Mouse (Mus musculus) megakaryocyte, embryonic 14.5 days (primary cell): ENCODE results near the gene Oaz3. TPM values are rescaled to one million over a fixed set of nuclear protein-coding genes. Genes with fewer than 3 reads are reported as not detected.

Experiments used
- H3K27me3 ChIP-seq: replicated peaks from 2 replicates; pipeline ENCODE3; 2012; ENCODE audit warnings: inconsistent platforms
- H3K36me3 ChIP-seq: replicated peaks from 2 replicates; pipeline ENCODE3; 2012; ENCODE audit warnings: low read length, inconsistent platforms, mixed read lengths
- H3K4me1 ChIP-seq: 2 replicates; pipeline ENCODE4 v1.6.1; 2012; ENCODE audit warnings: inconsistent platforms
- H3K4me3 ChIP-seq: replicated peaks from 2 replicates; pipeline ENCODE3; 2012; ENCODE audit warnings: moderate library complexity, mild to moderate bottlenecking, inconsistent platforms
- H3K9me3 ChIP-seq: 2 replicates; pipeline ENCODE4 v1.6.1; 2012; ENCODE audit warnings: inconsistent platforms
- FLI1 ChIP-seq: IDR thresholded peaks from 2 replicates; pipeline ENCODE4 v1.6.1; 2012; ENCODE audit warnings: low read length, inconsistent platforms, mixed read lengths
- GATA1 ChIP-seq: IDR thresholded peaks from 3 replicates; pipeline ENCODE4 v1.6.1; 2012; ENCODE audit warnings: mixed read lengths, low read length, inconsistent platforms, borderline replicate concordance
- polyA plus RNA-seq: library from polyadenylated mRNA; stranded (reverse); fragments of >175 nt; gene quantifications from 2 replicates; pipeline ENCODE4 v1.2.3, GENCODE M21; 2012; ENCODE audit warnings: low replicate concordance; ENCODE audit not compliant: insufficient read depth

Gene Oaz3
- polyA plus RNA-seq, 1 experiment = 0.28 TPM

GRCm38 (mm10) chr3:94405561-94405960 is 38.2 kb downstream of the Oaz3 start:
- TF ChIP-seq FLI1 = no peak
- TF ChIP-seq GATA1 = no peak
- Histone ChIP-seq H3K4me3 (no peak overlapping the region), H3K27me3 (peaks cover 55% of the 10 kb centered on the region), H3K36me3 (no peaks in the 10 kb centered on the region), H3K4me1 (no peaks in the 10 kb centered on the region), H3K9me3 (no peaks in the 10 kb centered on the region)

GRCm38 (mm10) chr3:94404366-94405054 is 39.2 kb downstream of the Oaz3 start:
- TF ChIP-seq FLI1 (no peak), GATA1 (no peak)
- H3K27me3 ChIP-seq = peaks cover 65% of the 10 kb centered on the region
- H3K4me1 ChIP-seq = no peaks in the 10 kb centered on the region; the same call in 1 of the 2 replicates
- H3K9me3 ChIP-seq = no peaks in the 10 kb centered on the region
- H3K4me3 ChIP-seq = no peak overlapping the region
- H3K36me3 ChIP-seq = no peaks in the 10 kb centered on the region

- Histone ChIP-seq H3K4me3 (no peak overlapping the region), H3K4me1 (peaks cover 7% of the 10 kb centered on the region), H3K27me3 (peaks cover 85% of the 10 kb centered on the region), H3K9me3 (no peaks in the 10 kb centered on the region), H3K36me3 (no peaks in the 10 kb centered on the region)
- TF ChIP-seq GATA1 (no peak), FLI1 (no peak)
These were observed 41.3 kb downstream of the Oaz3 start for GRCm38 (mm10) chr3:94402451-94402850.

GRCm38 (mm10) chr3:94399663-94400310 is 43.9 kb downstream of the Oaz3 start:
- peaks cover 7% of the 10 kb centered on the region for H3K4me1 ChIP-seq
- H3K9me3 ChIP-seq = no peaks in the 10 kb centered on the region
- no peak overlapping the region for H3K4me3 ChIP-seq
- peaks cover 91% of the 10 kb centered on the region for H3K27me3 ChIP-seq
- no peak for TF ChIP-seq FLI1
- TF ChIP-seq GATA1 = no peak
- H3K36me3 ChIP-seq = no peaks in the 10 kb centered on the region

GRCm38 (mm10) chr3:94398943-94399481 is 44.7 kb downstream of the Oaz3 start:
- H3K36me3 ChIP-seq = no peaks in the 10 kb centered on the region
- peaks cover 7% of the 10 kb centered on the region for H3K4me1 ChIP-seq
- H3K9me3 ChIP-seq = no peaks in the 10 kb centered on the region
- peak overlapping the region; percentile 81 for H3K4me3 ChIP-seq
- no peak for TF ChIP-seq GATA1
- TF ChIP-seq FLI1 = no peak
- H3K27me3 ChIP-seq = peaks cover 83% of the 10 kb centered on the region

- peaks cover 7% of the 10 kb centered on the region for H3K4me1 ChIP-seq
- TF ChIP-seq GATA1 (no peak), FLI1 (no peak)
- no peaks in the 10 kb centered on the region for H3K9me3 ChIP-seq
- H3K27me3 ChIP-seq = peaks cover 75% of the 10 kb centered on the region
- H3K4me3 ChIP-seq = peak within 1 kb of the TSS; percentile 81
- H3K36me3 ChIP-seq = no peaks in the 10 kb centered on the region
These were observed 45.5 kb downstream of the Oaz3 start, which contains the start of gene Lingo4 for GRCm38 (mm10) chr3:94398217-94398616. TSS of gene Lingo4 (plus strand) at chr3:94398517.

GRCm38 (mm10) chr3:94396851-94397250 is 46.9 kb downstream of the Oaz3 start:
- H3K27me3 ChIP-seq = peaks cover 62% of the 10 kb centered on the region
- peaks cover 7% of the 10 kb centered on the region for H3K4me1 ChIP-seq
- TF ChIP-seq GATA1 (no peak), FLI1 (no peak)
- no peaks in the 10 kb centered on the region for H3K36me3 ChIP-seq
- H3K4me3 ChIP-seq = no peak overlapping the region
- no peaks in the 10 kb centered on the region for H3K9me3 ChIP-seq

- Histone ChIP-seq H3K9me3 (no peaks in the 10 kb centered on the region), H3K36me3 (no peaks in the 10 kb centered on the region), H3K4me1 (peaks cover 7% of the 10 kb centered on the region), H3K27me3 (peaks cover 61% of the 10 kb centered on the region), H3K4me3 (no peak overlapping the region)
- TF ChIP-seq GATA1 = no peak
- TF ChIP-seq FLI1 = no peak
These were observed 47.4 kb downstream of the Oaz3 start for GRCm38 (mm10) chr3:94396336-94396735.

- no peak for TF ChIP-seq FLI1
- no peak for TF ChIP-seq GATA1
- H3K36me3 ChIP-seq = no peaks in the 10 kb centered on the region
These were observed 50.7 kb downstream of the Oaz3 start for GRCm38 (mm10) chr3:94393049-94393448.

GRCm38 (mm10) chr3:94392128-94392527 is 51.6 kb downstream of the Oaz3 start:
- H3K27me3 ChIP-seq = peaks cover 45% of the 10 kb centered on the region
- no peaks in the 10 kb centered on the region for H3K36me3 ChIP-seq
- no peak overlapping the region for H3K4me3 ChIP-seq
- TF ChIP-seq GATA1 = no peak
- TF ChIP-seq FLI1 = no peak
- H3K4me1 ChIP-seq = peaks cover 6% of the 10 kb centered on the region; the same call in 1 of the 2 replicates
- no peaks in the 10 kb centered on the region for H3K9me3 ChIP-seq

More at GRCm38 (mm10) chr3:94393049-94393448, 50.7 kb downstream of the Oaz3 start:
- Histone ChIP-seq H3K9me3 (no peaks in the 10 kb centered on the region), H3K4me1 (peaks cover 3% of the 10 kb centered on the region; the same call in 1 of the 2 replicates), H3K27me3 (peaks cover 47% of the 10 kb centered on the region), H3K4me3 (no peak overlapping the region)
